Mouse (Mus musculus): ENCODE data around the gene Cpt2.

DNA sequence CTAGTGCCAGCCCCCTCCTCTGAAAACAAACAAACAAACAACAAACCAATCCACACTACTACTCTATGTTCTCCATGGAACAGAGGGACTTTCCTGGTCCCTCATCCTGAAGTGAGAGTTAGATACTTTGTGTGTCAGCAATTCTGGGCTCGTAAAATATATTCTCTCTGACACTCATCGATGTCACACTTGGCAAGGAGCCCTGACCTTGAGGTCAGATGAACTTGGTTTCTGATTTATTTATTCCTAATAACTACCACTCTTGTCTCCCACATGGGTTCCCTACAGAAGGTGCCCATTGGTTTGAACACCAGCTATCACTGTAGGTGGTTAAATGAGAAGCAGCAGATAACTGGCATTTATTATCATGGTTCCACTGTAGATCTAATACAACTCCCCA is 3.1 kb downstream of the Cpt2 start:
- TF ChIP-seq CTCF (IDR thresholded peaks at IDR 0.05; ENCODE audit: low read depth) (no peak), EP300 (IDR thresholded peaks at IDR 0.05; ENCODE audit: low read depth) (no peak)
